ENCODE assay signal across 8 mouse cellular contexts in the genomic region with DNA sequence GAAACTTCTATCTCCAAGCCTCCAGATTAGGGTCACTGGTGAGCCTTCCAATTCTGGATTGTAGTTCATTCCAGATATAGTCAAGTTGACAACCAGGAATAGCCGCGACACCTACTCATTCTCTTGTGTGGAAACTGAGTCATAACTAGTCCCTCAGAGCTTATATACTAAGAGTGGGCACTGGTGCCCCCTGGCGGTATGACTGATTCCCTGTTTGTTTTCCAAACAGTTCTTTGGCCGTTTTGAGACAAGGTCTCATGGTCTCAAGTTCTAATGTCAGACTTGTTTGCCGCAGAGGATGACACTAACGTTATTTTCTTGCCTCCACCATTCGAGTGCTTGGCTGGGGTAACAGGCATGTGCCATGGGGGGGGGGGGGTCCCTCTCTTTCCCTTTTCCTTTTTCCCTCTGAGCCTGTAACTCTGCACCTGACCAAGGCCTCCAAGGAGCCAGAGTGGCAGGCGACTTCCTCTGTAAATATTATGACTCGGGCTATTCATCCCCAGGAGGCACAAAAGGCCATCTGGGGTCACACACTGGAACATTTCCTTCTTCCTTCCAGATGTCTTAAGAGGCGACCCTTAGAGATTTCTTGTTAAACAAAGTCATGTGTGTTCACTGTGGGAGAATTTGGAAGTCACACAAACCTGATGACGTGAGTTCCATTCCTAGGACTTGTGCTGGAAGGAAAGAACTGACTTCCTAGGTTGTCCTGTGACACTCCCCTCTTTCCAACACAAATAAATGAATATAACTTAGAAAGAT. TPM values are rescaled to one million over a fixed set of nuclear protein-coding genes. Genes with fewer than 3 reads are reported as not detected.
DNase-seq lines count a peak whose midpoint lies in the region; ATAC-seq and TF ChIP-seq lines count a peak whose summit lies in the region.

No protein-coding gene starts in this region.

- H3K4me3 ChIP-seq in forebrain, embryonic 14.5 days (ENCODE audit: low read depth, low read length): no peak overlapping the region
- H3K4me3 ChIP-seq in forebrain, embryonic 16.5 days (replicated peaks; ENCODE audit: low read length): no peak overlapping the region
- no peak overlapping the region for H3K4me3 ChIP-seq in forebrain, embryonic 15.5 days
- H3K4me3 ChIP-seq in hindbrain, embryonic 11.5 days (ENCODE audit: low read depth, low read length): no peak overlapping the region
- no peak overlapping the region for H3K4me3 ChIP-seq in macrophage (ENCODE audit: inconsistent target)
- H3K4me3 ChIP-seq in thymus, adult 2 months (ENCODE audit: control insufficient read depth, insufficient read depth, low read length): no peak overlapping the region

- peaks cover 12% of the 10 kb centered on the region; the same call in 1 of the 2 replicates for H3K4me1 ChIP-seq in forebrain, embryonic 14.5 days (ENCODE audit: control insufficient read depth, insufficient read depth, low read length)
- H3K4me1 ChIP-seq in forebrain, embryonic 16.5 days (replicated peaks; ENCODE audit: control insufficient read depth, insufficient read depth, low read length): peaks cover 16% of the 10 kb centered on the region
- H3K4me1 ChIP-seq in forebrain, embryonic 15.5 days: peaks cover 24% of the 10 kb centered on the region
- H3K4me1 ChIP-seq in hindbrain, embryonic 11.5 days (replicated peaks; ENCODE audit: control insufficient read depth, insufficient read depth, low read length): no peaks in the 10 kb centered on the region
- peaks cover 29% of the 10 kb centered on the region for H3K4me1 ChIP-seq in thymus, adult 2 months (replicated peaks; ENCODE audit: control insufficient read depth, insufficient read depth, low read length)

- ATAC-seq in forebrain, embryonic 14.5 days: no peak
- no peak for ATAC-seq in forebrain, embryonic 16.5 days
- ATAC-seq in forebrain, embryonic 15.5 days (replicated peaks): no peak
- no peak for ATAC-seq in hindbrain, embryonic 11.5 days (ENCODE audit: low FRiP score)

- TF ChIP-seq CTCF in thymus, adult 2 months (IDR thresholded peaks at IDR 0.05; ENCODE audit: borderline replicate concordance, control insufficient read depth, extremely low read depth, insufficient read depth, low read length, poor library complexity): no peak

- no peaks in the 10 kb centered on the region for H3K9me3 ChIP-seq in forebrain, embryonic 14.5 days (replicated peaks; ENCODE audit: control insufficient read depth, low read length)
- H3K9me3 ChIP-seq in forebrain, embryonic 16.5 days (ENCODE audit: control insufficient read depth, low read length): no peaks in the 10 kb centered on the region
- no peaks in the 10 kb centered on the region for H3K9me3 ChIP-seq in forebrain, embryonic 15.5 days
- H3K9me3 ChIP-seq in hindbrain, embryonic 11.5 days (ENCODE audit: control insufficient read depth, low read length): no peaks in the 10 kb centered on the region

- TF ChIP-seq POLR2A in thymus, adult 2 months (IDR thresholded peaks at IDR 0.05; ENCODE audit: control insufficient read depth, extremely low read depth, insufficient read depth, low read length, poor library complexity): no peak

- H3K36me3 ChIP-seq in forebrain, embryonic 14.5 days (ENCODE audit: control insufficient read depth, insufficient read depth, low read length): peaks cover 13% of the 10 kb centered on the region
- H3K36me3 ChIP-seq in forebrain, embryonic 16.5 days (ENCODE audit: control insufficient read depth, insufficient read depth): peaks cover 4% of the 10 kb centered on the region; the same call in 1 of the 2 replicates
- peaks cover 13% of the 10 kb centered on the region for H3K36me3 ChIP-seq in forebrain, embryonic 15.5 days
- no peaks in the 10 kb centered on the region for H3K36me3 ChIP-seq in hindbrain, embryonic 11.5 days (ENCODE audit: control insufficient read depth, insufficient read depth, low read length)
- H3K36me3 ChIP-seq in macrophage (ENCODE audit: inconsistent target): no peaks in the 10 kb centered on the region; the same call in 1 of the 2 replicates
- H3K36me3 ChIP-seq in thymus, adult 2 months (ENCODE audit: control insufficient read depth, insufficient read depth, low read length): no peaks in the 10 kb centered on the region

- H3K4me2 ChIP-seq in forebrain, embryonic 14.5 days (ENCODE audit: low read length): no peak overlapping the region
- H3K4me2 ChIP-seq in forebrain, embryonic 16.5 days (ENCODE audit: low read length): no peak overlapping the region
- H3K4me2 ChIP-seq in forebrain, embryonic 15.5 days (replicated peaks): no peak overlapping the region
- no peak overlapping the region for H3K4me2 ChIP-seq in hindbrain, embryonic 11.5 days (replicated peaks; ENCODE audit: low read depth, low read length)

- peak; percentile 77 for DNase-seq in forebrain, embryonic 14.5 days (ENCODE audit: low spot score)
- peak; percentile 86 for DNase-seq in adrenal gland, postnatal 14 days
- peak; percentile 84 for DNase-seq in hindbrain, embryonic 11.5 days (ENCODE audit: low spot score)
- DNase-seq in left cerebral cortex, adult 8-10 months (ENCODE audit: low spot score in 2 of 2): peak; percentile 48 to 60
- DNase-seq in thymus, adult 2 months: peak; percentile 77

- H3K27ac ChIP-seq in forebrain, embryonic 14.5 days (ENCODE audit: low read depth, low read length): no peak overlapping the region
- no peak overlapping the region for H3K27ac ChIP-seq in forebrain, embryonic 16.5 days (ENCODE audit: low read length)
- H3K27ac ChIP-seq in forebrain, embryonic 15.5 days (replicated peaks): peak overlapping the region; percentile 19; the same call in 1 of the 2 replicates
- H3K27ac ChIP-seq in hindbrain, embryonic 11.5 days (ENCODE audit: low read depth, low read length): no peak overlapping the region; the same call in 1 of the 2 replicates
- H3K27ac ChIP-seq in macrophage: peak overlapping the region; percentile 66
- no peak overlapping the region for H3K27ac ChIP-seq in thymus, adult 2 months (ENCODE audit: control insufficient read depth, insufficient read depth, low read length)

- H3K27me3 ChIP-seq in forebrain, embryonic 14.5 days (replicated peaks; ENCODE audit: control insufficient read depth, insufficient read depth, low read length): peaks cover 1% of the 10 kb centered on the region; the same call in 1 of the 2 replicates
- H3K27me3 ChIP-seq in forebrain, embryonic 16.5 days (replicated peaks; ENCODE audit: control insufficient read depth, insufficient read depth, low read length): peaks cover 4% of the 10 kb centered on the region; the same call in 1 of the 2 replicates
- peaks cover under 1% of the 10 kb centered on the region; the same call in 1 of the 2 replicates for H3K27me3 ChIP-seq in forebrain, embryonic 15.5 days
- H3K27me3 ChIP-seq in hindbrain, embryonic 11.5 days (ENCODE audit: control insufficient read depth, insufficient read depth, low read length): peaks cover 3% of the 10 kb centered on the region; the same call in 1 of the 2 replicates
- H3K27me3 ChIP-seq in thymus, adult 2 months (ENCODE audit: control insufficient read depth, insufficient read depth, low read length): no peaks in the 10 kb centered on the region; the same call in 1 of the 2 replicates

- H3K79me2 ChIP-seq in macrophage (ENCODE audit: inconsistent target): peaks cover 6% of the 10 kb centered on the region; the same call in 1 of the 2 replicates

- no peak overlapping the region for H3K9ac ChIP-seq in forebrain, embryonic 14.5 days (ENCODE audit: low read length)
- no peak overlapping the region for H3K9ac ChIP-seq in forebrain, embryonic 16.5 days (replicated peaks; ENCODE audit: low read depth, low read length)
- no peak overlapping the region for H3K9ac ChIP-seq in forebrain, embryonic 15.5 days (replicated peaks)
- no peak overlapping the region for H3K9ac ChIP-seq in hindbrain, embryonic 11.5 days (ENCODE audit: low read depth, low read length)

- 43% methylated on average over 11 of the region's 11 CpGs for WGBS in forebrain, embryonic 14.5 days
- WGBS in forebrain, embryonic 16.5 days: 40% methylated on average over 11 of the region's 11 CpGs
- WGBS in forebrain, embryonic 15.5 days: 41% methylated on average over 11 of the region's 11 CpGs
- 38% methylated on average over 11 of the region's 11 CpGs for WGBS in hindbrain, embryonic 11.5 days
- WGBS in macrophage (ENCODE audit: missing documents): 27% methylated on average over 10 of the region's 11 CpGs
- WGBS in thymus, adult 2 months: 30% methylated on average over 11 of the region's 11 CpGs

RNA-seq across cellular contexts. Expression of a gene that starts 2.3 kb away (rescaled TPM):
- polyA plus RNA-seq in forebrain, embryonic 14.5 days (2014; fragmentation: Nextera tagmentation; extraction: Ambion mirVana): 330 and 371 TPM in 2 replicates
- polyA plus RNA-seq in forebrain, embryonic 16.5 days (2015; fragmentation: Nextera tagmentation; extraction: Ambion mirVana): 350 and 395 TPM in 2 replicates
- 56.2 and 75.1 TPM in 2 replicates for total RNA-seq in adrenal gland, postnatal 14 days (2021)
- 319 and 328 TPM in 2 replicates for polyA plus RNA-seq in forebrain, embryonic 15.5 days (2015; fragmentation: Nextera tagmentation; extraction: Ambion mirVana)
- polyA plus RNA-seq in hindbrain, embryonic 11.5 days (2014; fragmentation: Nextera tagmentation; extraction: Ambion mirVana): 91.5 and 94.3 TPM in 2 replicates
- total RNA-seq in left cerebral cortex, adult 8-10 months (2022): 100 to 1,000 TPM; 805 to 866 (median 821) TPM
- 10 to 100 TPM in 4 of 26 experiments, 1 to 10 TPM in 14, not detected in 8; 1.3 to 17.0 (median 3.9) TPM for total RNA-seq in macrophage (2018; cell fraction: chromatin; rRNA removed)
- 1 to 10 TPM in 22 of 26 experiments, under 1 TPM in 4; 0.14 to 6.8 (median 4.3) TPM for total RNA-seq in macrophage (2018; cell fraction: cytosol; rRNA removed)
- total RNA-seq in macrophage (2018; cell fraction: nucleus; rRNA removed): 10 to 100 TPM in 4 of 26 experiments, 1 to 10 TPM in 14, under 1 TPM in 5, not detected in 3; 0.40 to 12.9 (median 1.7) TPM
- polyA plus RNA-seq in macrophage (2018): 3.2 to 5.2 TPM (median 3.7 TPM) in 3 replicates
- 17.8 and 20.8 TPM in 2 replicates for polyA plus RNA-seq in thymus, adult 2 months (2012; rRNA removed)

RNA-seq across cellular contexts. Expression of a gene that starts 8.6 kb away (rescaled TPM):
- 52.3 and 60.8 TPM in 2 replicates for polyA plus RNA-seq in forebrain, embryonic 14.5 days (2014; fragmentation: Nextera tagmentation; extraction: Ambion mirVana)
- 49.3 and 49.8 TPM in 2 replicates for polyA plus RNA-seq in forebrain, embryonic 16.5 days (2015; fragmentation: Nextera tagmentation; extraction: Ambion mirVana)
- total RNA-seq in adrenal gland, postnatal 14 days (2021): 113 and 123 TPM in 2 replicates
- 51.5 and 57.7 TPM in 2 replicates for polyA plus RNA-seq in forebrain, embryonic 15.5 days (2015; fragmentation: Nextera tagmentation; extraction: Ambion mirVana)
- polyA plus RNA-seq in hindbrain, embryonic 11.5 days (2014; fragmentation: Nextera tagmentation; extraction: Ambion mirVana): 38.7 and 40.6 TPM in 2 replicates
- total RNA-seq in left cerebral cortex, adult 8-10 months (2022): 10 to 100 TPM; 31.0 to 39.0 (median 32.8) TPM
- 10 to 100 TPM in 9 of 26 experiments, 1 to 10 TPM in 13, not detected in 4; 1.0 to 18.7 (median 8.1) TPM for total RNA-seq in macrophage (2018; cell fraction: chromatin; rRNA removed)
- total RNA-seq in macrophage (2018; cell fraction: cytosol; rRNA removed): 10 to 100 TPM; 21.2 to 51.6 (median 33.0) TPM
- 10 to 100 TPM in 17 of 26 experiments, 1 to 10 TPM in 9; 2.6 to 29.3 (median 14.0) TPM for total RNA-seq in macrophage (2018; cell fraction: nucleus; rRNA removed)
- 26.0 to 40.2 TPM (median 29.3 TPM) in 3 replicates for polyA plus RNA-seq in macrophage (2018)
- polyA plus RNA-seq in thymus, adult 2 months (2012; rRNA removed): 72.9 and 103 TPM in 2 replicates

RNA-seq across cellular contexts. Expression of a gene that starts 24.3 kb away (rescaled TPM):
- 57.9 and 84.9 TPM in 2 replicates for polyA plus RNA-seq in forebrain, embryonic 14.5 days (2014; fragmentation: Nextera tagmentation; extraction: Ambion mirVana)
- 145 and 149 TPM in 2 replicates for polyA plus RNA-seq in forebrain, embryonic 16.5 days (2015; fragmentation: Nextera tagmentation; extraction: Ambion mirVana)
- total RNA-seq in adrenal gland, postnatal 14 days (2021): 35.4 and 44.0 TPM in 2 replicates
- 126 and 127 TPM in 2 replicates for polyA plus RNA-seq in forebrain, embryonic 15.5 days (2015; fragmentation: Nextera tagmentation; extraction: Ambion mirVana)
- 31.5 and 36.5 TPM in 2 replicates for polyA plus RNA-seq in hindbrain, embryonic 11.5 days (2014; fragmentation: Nextera tagmentation; extraction: Ambion mirVana)
- total RNA-seq in left cerebral cortex, adult 8-10 months (2022): 100 to 1,000 TPM; 143 to 151 (median 149) TPM
- total RNA-seq in macrophage (2018; cell fraction: chromatin; rRNA removed): 10 to 100 TPM in 15 of 26 experiments, 1 to 10 TPM in 11; 2.0 to 45.1 (median 11.1) TPM
- 10 to 100 TPM; 14.9 to 33.2 (median 21.8) TPM for total RNA-seq in macrophage (2018; cell fraction: cytosol; rRNA removed)
- total RNA-seq in macrophage (2018; cell fraction: nucleus; rRNA removed): 10 to 100 TPM in 16 of 26 experiments, 1 to 10 TPM in 10; 2.9 to 36.2 (median 12.5) TPM
- polyA plus RNA-seq in macrophage (2018): 23.2 to 26.1 TPM (median 23.3 TPM) in 3 replicates
- polyA plus RNA-seq in thymus, adult 2 months (2012; rRNA removed): 124 and 136 TPM in 2 replicates

RNA-seq across cellular contexts. Expression of a gene that starts 28.7 kb away (rescaled TPM):
- not detected in 2 replicates for polyA plus RNA-seq in forebrain, embryonic 14.5 days (2014; fragmentation: Nextera tagmentation; extraction: Ambion mirVana)
- 0.12 and 0.54 TPM in 2 replicates for polyA plus RNA-seq in forebrain, embryonic 16.5 days (2015; fragmentation: Nextera tagmentation; extraction: Ambion mirVana)
- total RNA-seq in adrenal gland, postnatal 14 days (2021): 1.9 TPM in 2 replicates
- 0.13 and 0.22 TPM in 2 replicates for polyA plus RNA-seq in forebrain, embryonic 15.5 days (2015; fragmentation: Nextera tagmentation; extraction: Ambion mirVana)
- 0.09 TPM in 1 of 2 replicates, not detected in the other for polyA plus RNA-seq in hindbrain, embryonic 11.5 days (2014; fragmentation: Nextera tagmentation; extraction: Ambion mirVana)
- total RNA-seq in left cerebral cortex, adult 8-10 months (2022): 1 to 10 TPM; 1.7 to 2.8 (median 2.2) TPM
- not detected for total RNA-seq in macrophage (2018; cell fraction: chromatin; rRNA removed)
- total RNA-seq in macrophage (2018; cell fraction: cytosol; rRNA removed): under 1 TPM in 1 of 26 experiments, not detected in 25; 0.04 TPM
- under 1 TPM in 1 of 26 experiments, not detected in 25; 0.51 TPM for total RNA-seq in macrophage (2018; cell fraction: nucleus; rRNA removed)
- not detected in 3 replicates for polyA plus RNA-seq in macrophage (2018)
- polyA plus RNA-seq in thymus, adult 2 months (2012; rRNA removed): 4.9 and 6.2 TPM in 2 replicates

RNA-seq across cellular contexts. Expression of a gene that starts 33.8 kb away (rescaled TPM):
- polyA plus RNA-seq in forebrain, embryonic 14.5 days (2014; fragmentation: Nextera tagmentation; extraction: Ambion mirVana): not detected in 2 replicates
- polyA plus RNA-seq in forebrain, embryonic 16.5 days (2015; fragmentation: Nextera tagmentation; extraction: Ambion mirVana): not detected in 2 replicates
- 0.70 TPM in 1 of 2 replicates, not detected in the other for total RNA-seq in adrenal gland, postnatal 14 days (2021)
- polyA plus RNA-seq in forebrain, embryonic 15.5 days (2015; fragmentation: Nextera tagmentation; extraction: Ambion mirVana): not detected in 2 replicates
- not detected in 2 replicates for polyA plus RNA-seq in hindbrain, embryonic 11.5 days (2014; fragmentation: Nextera tagmentation; extraction: Ambion mirVana)
- total RNA-seq in left cerebral cortex, adult 8-10 months (2022): not detected
- total RNA-seq in macrophage (2018; cell fraction: chromatin; rRNA removed): not detected
- total RNA-seq in macrophage (2018; cell fraction: cytosol; rRNA removed): not detected
- 1 to 10 TPM in 1 of 26 experiments, not detected in 25; 1.7 TPM for total RNA-seq in macrophage (2018; cell fraction: nucleus; rRNA removed)
- polyA plus RNA-seq in macrophage (2018): not detected in 3 replicates
- polyA plus RNA-seq in thymus, adult 2 months (2012; rRNA removed): 0.48 and 0.50 TPM in 2 replicates

Comparison
In these comparisons a context has a peak if more than half of its experiments do, and no peak if none do; other contexts are left out.
1. H3K27ac ChIP-seq: peak in forebrain, embryonic 15.5 days (single experiment) and macrophage (single experiment); none in forebrain, embryonic 14.5 days (single experiment), forebrain, embryonic 16.5 days (single experiment), hindbrain, embryonic 11.5 days (single experiment) and thymus, adult 2 months (single experiment).
2. Peak in every context shown above with its lines, with median percentiles within 50 percentile points of each other: DNase-seq.